Mouse (Mus musculus): Measurements from ENCODE around the gene Gm13695. TPM values are rescaled to one million over a fixed set of nuclear protein-coding genes. Genes with fewer than 3 reads are reported as not detected.
"Not testable (repeated sequence)": the region's sequence is repeated elsewhere in the genome, so short reads cannot be mapped to it uniquely, and the experiment has no call there.

Gene Gm13695
- under 1 TPM; 0.67 to 0.68 TPM for total RNA-seq (2021)

DNA sequence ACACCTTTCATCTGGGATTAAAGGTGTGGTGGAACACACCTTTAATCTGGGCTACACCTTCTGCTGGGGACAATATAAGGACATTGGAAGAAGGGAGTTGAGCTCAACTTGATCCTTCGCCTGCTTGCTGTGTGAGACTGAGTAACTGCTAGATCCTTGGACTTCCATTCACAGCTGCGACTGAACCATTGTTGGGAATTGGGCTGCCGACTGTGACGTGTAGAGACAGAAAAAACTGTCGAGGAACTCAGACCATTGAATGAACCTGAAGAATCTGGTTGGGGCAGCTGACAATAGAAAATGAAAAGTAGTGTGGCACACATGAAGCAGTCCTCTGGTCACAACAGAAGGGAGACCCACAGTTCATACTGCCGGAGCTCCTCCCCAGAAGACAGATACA lies at the start of gene Gm13695:
Gene Gm13695, plus strand, starts transcription at position 301 of the 400 bp plus-strand sequence.
- intact Hi-C loops (cut with DNase I); DNase-seq (ENCODE audit: low spot score): not testable (repeated sequence)

GRCm38 (mm10) chr2:83929478-83930088 lies 37.5 kb upstream of the Gm13695 start:
- no peak for DNase-seq (ENCODE audit: low spot score)
- intact Hi-C loops (cut with DNase I): no loop called here

GRCm38 (mm10) chr2:83940931-83941361 lies 26.2 kb upstream of the Gm13695 start, which contains the start of gene Zswim2:
Gene Zswim2 (minus strand): TSS chr2:83941228.
- no peak for DNase-seq (ENCODE audit: low spot score)
- intact Hi-C loops (cut with DNase I): no loop called here

GRCm38 (mm10) chr2:83941378-83941777 lies 25.7 kb upstream of the Gm13695 start:
- intact Hi-C loops (cut with DNase I): no loop called here
- no peak for DNase-seq (ENCODE audit: low spot score)

GRCm38 (mm10) chr2:83941792-83942191 lies 25.3 kb upstream of the Gm13695 start:
- intact Hi-C loops (cut with DNase I): no loop called here
- no peak for DNase-seq (ENCODE audit: low spot score)

- DNase-seq (ENCODE audit: low spot score); intact Hi-C loops (cut with DNase I): not testable (repeated sequence)
Observed at GRCm38 (mm10) chr2:83955393-83955792, 11.7 kb upstream of the Gm13695 start, which contains the start of gene Gm13698. Gene Gm13698 (plus strand): TSS chr2:83955693.

DNA sequence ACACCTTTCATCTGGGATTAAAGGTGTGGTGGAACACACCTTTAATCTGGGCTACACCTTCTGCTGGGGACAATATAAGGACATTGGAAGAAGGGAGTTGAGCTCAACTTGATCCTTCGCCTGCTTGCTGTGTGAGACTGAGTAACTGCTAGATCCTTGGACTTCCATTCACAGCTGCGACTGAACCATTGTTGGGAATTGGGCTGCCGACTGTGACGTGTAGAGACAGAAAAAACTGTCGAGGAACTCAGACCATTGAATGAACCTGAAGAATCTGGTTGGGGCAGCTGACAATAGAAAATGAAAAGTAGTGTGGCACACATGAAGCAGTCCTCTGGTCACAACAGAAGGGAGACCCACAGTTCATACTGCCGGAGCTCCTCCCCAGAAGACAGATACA lies 5.9 kb upstream of the Gm13695 start, which contains the start of gene Gm13693:
Gene Gm13693, plus strand, starts transcription at position 301 of the 400 bp plus-strand sequence.
- intact Hi-C loops (cut with DNase I); DNase-seq (ENCODE audit: low spot score): not testable (repeated sequence)

DNA sequence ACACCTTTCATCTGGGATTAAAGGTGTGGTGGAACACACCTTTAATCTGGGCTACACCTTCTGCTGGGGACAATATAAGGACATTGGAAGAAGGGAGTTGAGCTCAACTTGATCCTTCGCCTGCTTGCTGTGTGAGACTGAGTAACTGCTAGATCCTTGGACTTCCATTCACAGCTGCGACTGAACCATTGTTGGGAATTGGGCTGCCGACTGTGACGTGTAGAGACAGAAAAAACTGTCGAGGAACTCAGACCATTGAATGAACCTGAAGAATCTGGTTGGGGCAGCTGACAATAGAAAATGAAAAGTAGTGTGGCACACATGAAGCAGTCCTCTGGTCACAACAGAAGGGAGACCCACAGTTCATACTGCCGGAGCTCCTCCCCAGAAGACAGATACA lies 5.7 kb downstream of the Gm13695 start, which contains the start of gene Gm13696:
Gene Gm13696, plus strand, starts transcription at position 301 of the 400 bp plus-strand sequence.
- not testable (repeated sequence) for DNase-seq (ENCODE audit: low spot score)

DNA sequence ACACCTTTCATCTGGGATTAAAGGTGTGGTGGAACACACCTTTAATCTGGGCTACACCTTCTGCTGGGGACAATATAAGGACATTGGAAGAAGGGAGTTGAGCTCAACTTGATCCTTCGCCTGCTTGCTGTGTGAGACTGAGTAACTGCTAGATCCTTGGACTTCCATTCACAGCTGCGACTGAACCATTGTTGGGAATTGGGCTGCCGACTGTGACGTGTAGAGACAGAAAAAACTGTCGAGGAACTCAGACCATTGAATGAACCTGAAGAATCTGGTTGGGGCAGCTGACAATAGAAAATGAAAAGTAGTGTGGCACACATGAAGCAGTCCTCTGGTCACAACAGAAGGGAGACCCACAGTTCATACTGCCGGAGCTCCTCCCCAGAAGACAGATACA lies 11.5 kb downstream of the Gm13695 start, which contains the start of gene Gm13694:
Gene Gm13694, plus strand, starts transcription at position 301 of the 400 bp plus-strand sequence.
- DNase-seq (ENCODE audit: low spot score): not testable (repeated sequence)

More for the DNA sequence above, 5.7 kb downstream of the Gm13695 start, which contains the start of gene Gm13696:
- intact Hi-C loops (cut with DNase I): not testable (repeated sequence)

GRCm38 (mm10) chr2:83984443-83984842 lies 17.3 kb downstream of the Gm13695 start, which contains the start of gene Gm13697:
Gene Gm13697 (plus strand): TSS chr2:83984743.
- intact Hi-C loops (cut with DNase I); DNase-seq (ENCODE audit: low spot score): not testable (repeated sequence)

More for the DNA sequence above, 11.5 kb downstream of the Gm13695 start, which contains the start of gene Gm13694:
- intact Hi-C loops (cut with DNase I): not testable (repeated sequence)

GRCm38 (mm10) chr2:83990253-83990652 lies 23.1 kb downstream of the Gm13695 start, which contains the start of gene Gm13691:
Gene Gm13691 (plus strand): TSS chr2:83990553.
- DNase-seq (ENCODE audit: low spot score); intact Hi-C loops (cut with DNase I): not testable (repeated sequence)

GRCm38 (mm10) chr2:83993639-83994255 lies 26.6 kb downstream of the Gm13695 start:
- intact Hi-C loops (cut with DNase I); DNase-seq (ENCODE audit: low spot score): not testable (repeated sequence)

- DNase-seq (ENCODE audit: low spot score); intact Hi-C loops (cut with DNase I): not testable (repeated sequence)
Observed at GRCm38 (mm10) chr2:83994526-83994925, 27.4 kb downstream of the Gm13695 start.

DNA sequence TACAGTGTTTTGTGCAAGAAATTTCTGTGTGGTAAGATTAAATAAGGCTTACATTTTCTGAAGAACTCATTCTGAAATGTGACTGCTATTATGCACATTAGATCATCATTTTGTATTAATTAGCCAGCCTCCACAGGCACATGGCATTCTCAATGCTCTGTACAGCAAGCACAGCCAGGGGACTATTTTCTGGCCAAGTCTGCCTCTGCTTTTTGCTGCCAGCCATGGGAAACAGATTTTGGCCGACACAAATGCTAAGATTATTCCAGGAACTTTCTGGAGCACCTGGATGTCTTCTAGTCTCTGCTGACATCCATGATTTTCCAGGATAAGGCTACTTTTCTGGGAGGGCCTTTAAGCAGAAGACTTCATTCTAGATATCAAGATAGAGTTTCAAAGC lies 41.8 kb downstream of the Gm13695 start:
- intact Hi-C loops (cut with DNase I): no loop called here
- no peak for DNase-seq (ENCODE audit: low spot score)

DNA sequence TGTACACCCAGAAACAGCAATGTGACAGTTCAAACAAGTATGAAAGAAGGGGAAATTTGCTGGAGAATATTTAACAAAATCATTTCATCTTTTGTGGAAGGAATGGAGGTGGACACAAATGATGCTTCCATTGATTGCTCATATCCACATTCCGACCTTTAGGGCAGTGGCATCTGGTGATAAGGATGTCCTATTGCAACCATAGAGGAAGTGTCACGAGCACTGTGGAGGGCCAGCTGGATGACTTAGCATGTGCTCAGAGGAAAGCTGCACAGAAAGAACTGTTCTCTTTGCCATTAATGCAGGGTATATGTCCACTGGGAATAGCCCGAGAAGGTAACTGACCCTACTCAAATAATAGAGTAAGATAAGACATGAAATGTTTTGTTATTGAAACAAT lies 42.7 kb downstream of the Gm13695 start:
- intact Hi-C loops (cut with DNase I): no loop called here
- no peak for DNase-seq (ENCODE audit: low spot score)

DNA sequence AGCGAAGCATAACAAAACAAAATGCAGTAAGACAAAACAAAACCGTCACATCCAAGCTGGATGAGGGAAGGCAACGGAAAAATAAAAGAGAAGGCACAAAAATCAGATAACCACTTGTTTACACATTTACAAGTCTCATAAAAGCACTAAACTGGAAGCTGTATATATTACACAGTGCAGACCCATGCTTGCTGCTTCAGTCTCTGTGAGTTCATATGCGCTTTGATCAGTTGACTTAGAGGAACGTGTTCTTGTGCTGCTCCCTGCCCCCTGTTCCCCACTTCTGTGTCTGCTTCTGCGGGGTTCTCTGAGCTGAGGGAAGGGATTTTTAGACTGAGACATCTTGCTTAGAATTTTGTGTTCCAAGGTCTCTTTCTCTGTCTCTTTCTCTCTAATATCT lies 47.5 kb downstream of the Gm13695 start:
- intact Hi-C loops (cut with DNase I): no loop called here
- DNase-seq (ENCODE audit: low spot score): no peak

GRCm38 (mm10) chr2:84016291-84016690 lies 49.2 kb downstream of the Gm13695 start:
- DNase-seq (ENCODE audit: low spot score); intact Hi-C loops (cut with DNase I): not testable (repeated sequence)

GRCm38 (mm10) chr2:84018330-84018729 lies 51.2 kb downstream of the Gm13695 start:
- DNase-seq (ENCODE audit: low spot score): no peak
- intact Hi-C loops (cut with DNase I): no loop called here
